Mouse (Mus musculus) E14TG2a.4 (cell line): ENCODE data around the gene Ppif.

ENCODE experiments used
- CTCF ChIP-seq: conservative IDR thresholded peaks from 2 replicates; pipeline ENCODE4 v1.5.1; 2014; ENCODE audit warnings: low read length
- NANOG ChIP-seq: IDR thresholded peaks from 2 replicates; pipeline ENCODE4 v1.6.1; 2014; ENCODE audit warnings: borderline replicate concordance, low read length, mixed read lengths
- POU5F1 ChIP-seq: IDR thresholded peaks from 2 replicates; pipeline ENCODE4 v1.6.1; 2014; ENCODE audit warnings: low read length, borderline replicate concordance

DNA sequence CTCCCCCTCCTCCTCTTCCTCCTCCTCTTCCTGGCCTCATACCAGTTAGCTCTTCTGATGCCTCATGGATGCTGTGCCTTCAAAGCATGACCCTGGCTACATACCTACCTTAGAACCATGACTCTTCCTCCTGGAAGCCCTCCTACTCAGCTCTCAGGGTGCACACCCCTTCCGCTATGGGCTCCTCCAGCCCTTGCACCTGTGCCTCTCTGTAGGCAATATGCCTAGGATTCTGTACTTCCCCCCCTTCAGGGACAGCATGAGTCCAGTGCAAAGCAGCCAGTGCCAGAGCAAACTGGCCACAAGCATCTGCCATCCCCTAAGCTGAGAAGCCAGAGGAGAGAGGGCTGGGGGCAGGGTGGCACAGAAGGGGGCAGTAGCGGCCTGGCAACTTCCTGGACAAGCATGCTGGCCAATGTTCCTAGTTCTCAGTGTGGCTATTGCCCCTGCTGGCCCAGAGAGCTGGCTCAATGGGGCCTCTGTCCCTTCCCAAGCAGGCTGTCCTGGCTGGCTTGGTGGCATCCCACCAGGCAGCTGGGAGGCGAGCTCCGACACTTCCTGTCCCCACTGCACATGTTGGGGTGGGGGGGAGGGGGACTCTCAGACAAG lies 46.1 kb downstream of the Ppif start:
- TF ChIP-seq CTCF: no peak
- TF ChIP-seq POU5F1: no peak
- TF ChIP-seq NANOG: no peak
